Mouse (Mus musculus): ENCODE results near the gene Hist1h1d.

DNA sequence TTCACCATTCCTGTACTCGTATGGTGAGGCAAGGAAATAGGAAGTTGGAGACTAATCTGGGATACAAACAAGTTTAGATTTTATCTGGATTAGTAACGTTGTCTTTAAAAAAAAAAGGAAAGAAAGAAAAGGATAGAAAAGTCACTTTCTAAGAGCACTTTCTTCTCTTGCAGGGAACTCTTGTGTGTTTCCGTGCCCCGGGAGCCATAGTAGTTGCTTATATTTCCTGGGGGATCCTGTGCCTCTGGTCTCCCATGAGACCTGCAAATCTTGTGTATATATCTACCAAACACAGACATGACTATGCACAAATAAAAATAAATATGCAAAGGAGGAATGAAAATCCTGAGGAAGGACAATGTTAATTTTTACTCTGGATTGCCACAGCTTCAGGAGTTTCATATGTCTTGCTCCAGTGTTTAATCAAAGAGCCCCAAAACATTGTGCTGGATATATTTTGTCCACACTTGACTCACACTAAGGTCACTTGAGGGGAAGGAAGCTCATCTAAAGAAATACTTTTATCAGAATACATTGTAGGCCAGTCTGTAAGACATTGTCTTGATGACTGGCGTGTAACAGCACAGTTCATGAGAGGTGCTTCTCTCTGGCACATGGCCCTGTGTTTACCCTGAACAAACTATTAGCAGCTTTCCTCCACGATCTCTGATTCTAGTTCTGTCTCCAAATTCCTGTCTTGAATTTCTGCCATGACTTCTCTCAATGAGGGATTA is 24.0 kb downstream of the Hist1h1d start:
- TF ChIP-seq CTCF (IDR thresholded peaks at IDR 0.05; ENCODE audit: extremely low read depth, insufficient read depth, low read length) = no peak
- TF ChIP-seq POLR2A (IDR thresholded peaks at IDR 0.05; ENCODE audit: extremely low read depth, insufficient read depth, low read length) = no peak

Data from cortical plate, adult 2 months (tissue).